Mouse (Mus musculus) heart, embryonic 12.5 days (tissue): ENCODE measurements around the gene Slc24a1. TPM values are rescaled to one million over a fixed set of nuclear protein-coding genes. Genes with fewer than 3 reads are reported as not detected.

Experiments used
- ATAC-seq: fragments of 200-750 bp; cut with Nextera tagmentation; 2 replicates; pipeline ENCODE4 v1.8.0; 2017; ENCODE audit warnings: moderate TSS enrichment, moderate library complexity; ENCODE audit not compliant: insufficient number of reproducible peaks, low FRiP score
- H3K27ac ChIP-seq: fragments of 300-500 bp; sonication (generic); 2 replicates; pipeline ENCODE4 v1.5.1; 2016; ENCODE audit warnings: mild to moderate bottlenecking, moderate library complexity; ENCODE audit not compliant: poor library complexity, severe bottlenecking
- H3K27me3 ChIP-seq: fragments of 300-500 bp; sonication (generic); replicated peaks from 2 replicates; pipeline ENCODE4 v1.6.1; 2016; ENCODE audit warnings: mild to moderate bottlenecking, moderate library complexity
- H3K36me3 ChIP-seq: fragments of 300-500 bp; sonication (generic); 2 replicates; pipeline ENCODE4 v1.6.1; 2016; ENCODE audit warnings: mild to moderate bottlenecking, moderate library complexity
- H3K4me1 ChIP-seq: fragments of 300-500 bp; sonication (generic); replicated peaks from 2 replicates; pipeline ENCODE4 v1.6.1; 2016; ENCODE audit warnings: mild to moderate bottlenecking
- H3K4me2 ChIP-seq: fragments of 300-500 bp; sonication (generic); 2 replicates; pipeline ENCODE4 v1.6.1; 2016; ENCODE audit warnings: mild to moderate bottlenecking, moderate library complexity
- H3K4me3 ChIP-seq: fragments of 300-500 bp; sonication (generic); 2 replicates; pipeline ENCODE4 v1.5.1; 2016; ENCODE audit warnings: mild to moderate bottlenecking
- H3K9ac ChIP-seq: fragments of 300-500 bp; sonication (generic); 2 replicates; pipeline ENCODE4 v1.6.1; 2016; ENCODE audit warnings: mild to moderate bottlenecking, moderate library complexity
- H3K9me3 ChIP-seq: fragments of 300-500 bp; sonication (generic); replicated peaks from 2 replicates; pipeline ENCODE4 v1.6.1; 2016; ENCODE audit warnings: mild to moderate bottlenecking, moderate library complexity
- WGBS: fragments of 180-500 bp; shearing (Covaris S2); methylation state at CpG from one replicate; pipeline ENCODE4 v1.1.7; 2016; 5-methylcytosine and 5-hydroxymethylcytosine counted together
- polyA plus RNA-seq: library from polyadenylated mRNA; unstranded; fragments of >200 nt; fragmentation: Nextera tagmentation; extraction: Ambion mirVana; gene quantifications from 2 replicates; pipeline ENCODE4 v1.2.1, GENCODE M21; 2016

Slc24a1 gene
- polyA plus RNA-seq, 1 experiment from 2014 or later: 0.05 TPM

DNA sequence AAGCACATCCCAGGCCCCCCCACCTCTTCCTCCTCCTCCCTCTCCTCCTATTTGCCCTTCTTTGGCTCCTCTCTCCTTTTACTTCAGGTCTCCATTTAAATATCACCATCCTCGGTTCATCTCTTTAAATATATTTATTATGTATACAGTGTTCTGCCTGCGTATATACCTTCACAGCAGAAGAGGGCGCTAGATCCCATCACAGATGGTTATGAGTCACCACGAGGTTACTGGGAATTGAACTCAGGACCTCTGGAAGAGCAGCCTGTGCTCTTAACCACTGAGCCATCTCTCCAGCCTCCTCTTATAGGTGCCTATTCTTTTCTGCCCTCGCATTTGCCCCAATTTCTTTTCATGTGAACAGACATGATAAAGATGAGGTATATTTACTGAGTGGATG, 13.9 kb downstream of the Slc24a1 start:
- no peak for ATAC-seq
- H3K4me2 ChIP-seq: no peak overlapping the region
- H3K4me3 ChIP-seq: no peak overlapping the region
- 62% methylated on average over 5 of the region's 5 CpGs for WGBS
- H3K4me1 ChIP-seq: peaks cover 60% of the 10 kb centered on the region
- H3K9ac ChIP-seq: no peak overlapping the region
- no peaks in the 10 kb centered on the region for H3K9me3 ChIP-seq
- peaks cover 6% of the 10 kb centered on the region for H3K27me3 ChIP-seq
- no peak overlapping the region for H3K27ac ChIP-seq
- H3K36me3 ChIP-seq: no peaks in the 10 kb centered on the region

DNA sequence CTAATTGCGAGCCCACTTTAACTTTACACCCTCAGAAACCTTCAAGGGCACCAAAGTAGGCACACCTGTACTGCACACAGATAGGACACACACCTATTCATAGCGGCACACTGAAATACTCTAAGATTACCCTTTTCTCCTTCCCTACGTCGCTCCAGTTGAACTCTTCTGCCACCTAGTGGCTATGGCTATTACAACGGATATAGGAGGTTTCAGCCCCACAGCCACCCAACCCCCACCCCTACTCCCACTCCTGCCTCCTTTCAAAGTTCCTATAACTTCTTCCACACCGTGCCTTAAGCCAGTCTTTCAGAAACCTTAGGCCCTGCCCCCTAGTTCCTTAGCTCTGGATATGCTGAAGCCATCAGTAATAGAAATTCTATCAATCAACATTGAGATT, 14.9 kb downstream of the Slc24a1 start:
- H3K27ac ChIP-seq: no peak overlapping the region
- no peaks in the 10 kb centered on the region; the same call in 1 of the 2 replicates for H3K27me3 ChIP-seq
- H3K9me3 ChIP-seq: no peaks in the 10 kb centered on the region
- no peaks in the 10 kb centered on the region for H3K36me3 ChIP-seq
- H3K4me3 ChIP-seq: no peak overlapping the region
- H3K4me2 ChIP-seq: no peak overlapping the region
- WGBS: 3% methylated on average over 6 of the region's 6 CpGs
- H3K4me1 ChIP-seq: peaks cover 68% of the 10 kb centered on the region
- ATAC-seq: no peak
- no peak overlapping the region for H3K9ac ChIP-seq

DNA sequence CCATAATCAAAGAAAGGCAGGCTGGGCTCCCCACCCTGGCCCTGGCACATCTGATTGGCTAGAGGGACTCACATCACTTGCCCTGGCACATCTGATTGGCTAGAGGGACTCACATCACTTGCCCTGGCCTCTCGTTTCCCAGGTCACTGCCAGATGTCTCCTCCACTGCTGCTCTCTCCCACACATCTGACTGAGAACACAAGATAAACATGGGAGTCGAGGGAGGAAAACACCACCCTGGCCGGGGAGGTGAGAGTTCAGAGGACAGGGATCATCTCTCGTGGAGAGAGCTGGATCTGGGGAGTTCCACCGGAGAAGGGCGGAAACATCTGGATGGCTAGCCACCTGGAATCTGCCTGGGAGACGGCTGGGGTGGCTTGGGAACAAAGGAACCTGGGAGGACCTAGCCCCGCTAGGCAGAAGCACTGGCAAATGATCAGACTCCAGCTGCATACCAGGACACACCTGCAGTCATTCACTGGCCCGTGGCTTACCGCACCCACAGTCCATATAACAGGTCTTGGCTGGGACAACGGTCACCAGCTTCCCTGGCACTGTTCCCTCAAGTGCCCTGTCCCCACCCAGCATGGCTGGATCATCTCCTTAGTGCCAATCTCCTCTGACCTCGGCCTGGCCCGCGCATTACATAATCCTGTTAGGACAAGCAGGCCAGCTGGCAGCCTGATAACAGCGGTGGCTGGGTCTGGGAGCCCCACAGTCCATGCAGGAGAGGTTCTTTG, 17.2 kb downstream of the Slc24a1 start:
- H3K4me2 ChIP-seq: peak overlapping the region; percentile 18
- H3K4me1 ChIP-seq: peaks cover 64% of the 10 kb centered on the region
- no peak overlapping the region for H3K9ac ChIP-seq

DNA sequence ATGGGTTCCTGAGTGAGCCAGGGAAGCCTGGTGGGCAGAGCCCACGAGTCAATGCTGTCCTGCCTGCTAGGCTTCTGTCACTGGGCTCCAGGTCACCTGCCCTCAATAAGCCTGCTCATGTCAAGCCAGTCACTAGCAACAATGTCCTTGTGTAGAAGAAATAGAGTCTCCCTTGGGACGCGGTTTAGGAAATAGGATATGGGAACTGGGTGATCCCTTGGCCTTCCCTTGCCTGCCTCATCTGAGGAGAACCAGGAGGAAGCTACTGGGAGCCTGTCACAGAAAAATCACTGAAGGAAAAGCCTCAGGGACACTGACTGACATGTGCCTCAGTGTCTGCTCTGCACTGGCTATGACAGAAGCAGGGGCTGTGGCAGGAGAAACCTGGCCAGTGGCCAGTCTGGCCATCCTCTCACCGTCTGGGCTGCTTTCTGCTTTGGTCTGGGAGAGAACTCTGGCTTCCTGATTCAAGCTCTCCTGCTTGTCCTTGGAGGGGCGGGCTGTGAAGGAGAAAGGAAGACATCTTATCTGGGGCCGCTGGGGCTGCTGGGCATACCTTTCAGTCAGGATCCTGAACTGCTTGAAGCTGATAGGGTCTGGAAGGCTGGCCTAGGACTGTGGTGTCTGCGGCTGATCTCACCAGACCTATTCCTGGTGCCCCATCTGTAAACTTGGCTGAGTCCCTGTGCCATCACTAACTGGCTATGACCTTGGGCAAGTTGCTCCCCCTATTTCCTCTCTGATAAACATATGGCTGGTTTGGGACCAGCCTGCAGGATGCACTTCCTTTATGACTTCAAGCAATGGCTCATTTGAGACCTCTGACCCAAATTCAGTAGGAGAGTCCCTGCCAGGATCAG, 19.4 kb downstream of the Slc24a1 start:
- H3K27ac ChIP-seq: peak overlapping the region; percentile 84
- H3K4me2 ChIP-seq: no peak overlapping the region

More for the DNA sequence above, 17.2 kb downstream of the Slc24a1 start:
- H3K9me3 ChIP-seq: no peaks in the 10 kb centered on the region
- peak; percentile 27; the same call in 1 of the 2 replicates for ATAC-seq
- H3K27me3 ChIP-seq: no peaks in the 10 kb centered on the region; the same call in 1 of the 2 replicates
- no peak overlapping the region for H3K27ac ChIP-seq
- H3K36me3 ChIP-seq: no peaks in the 10 kb centered on the region
- 40% methylated on average over 15 of the region's 15 CpGs for WGBS
- H3K4me3 ChIP-seq: no peak overlapping the region

DNA sequence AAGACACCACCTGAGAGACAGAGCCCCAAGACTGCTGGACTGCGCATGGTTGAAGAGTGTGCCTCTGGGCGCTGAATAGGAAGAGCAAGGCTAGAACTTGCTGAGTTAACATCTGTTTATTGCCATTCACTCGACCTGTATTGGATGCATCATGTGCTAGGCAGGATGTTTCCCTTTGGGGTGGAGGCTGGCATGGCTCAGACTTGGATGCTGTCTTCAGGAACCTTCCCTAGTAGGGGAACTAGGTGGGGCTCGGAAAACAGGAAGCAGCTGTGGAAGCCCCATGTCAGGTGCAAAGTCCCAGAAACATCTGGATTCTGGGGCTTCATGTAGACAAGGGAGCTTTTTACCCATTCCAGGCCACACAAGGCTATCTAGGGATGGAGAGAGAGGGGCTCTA, 21.2 kb downstream of the Slc24a1 start:
- Histone ChIP-seq H3K4me3 (no peak overlapping the region), H3K9me3 (no peaks in the 10 kb centered on the region), H3K9ac (no peak overlapping the region), H3K4me1 (peaks cover 60% of the 10 kb centered on the region), H3K4me2 (no peak overlapping the region), H3K36me3 (no peaks in the 10 kb centered on the region), H3K27me3 (no peaks in the 10 kb centered on the region), H3K27ac (no peak overlapping the region)
- ATAC-seq: no peak
- 67% methylated on average over 4 of the region's 4 CpGs for WGBS

More for the DNA sequence above, 19.4 kb downstream of the Slc24a1 start:
- Histone ChIP-seq H3K27me3 (no peaks in the 10 kb centered on the region; the same call in 1 of the 2 replicates), H3K36me3 (no peaks in the 10 kb centered on the region), H3K4me3 (no peak overlapping the region), H3K9me3 (no peaks in the 10 kb centered on the region), H3K9ac (no peak overlapping the region), H3K4me1 (peaks cover 53% of the 10 kb centered on the region)
- ATAC-seq: peak; percentile 74
- WGBS: 38% methylated on average over 7 of the region's 7 CpGs

DNA sequence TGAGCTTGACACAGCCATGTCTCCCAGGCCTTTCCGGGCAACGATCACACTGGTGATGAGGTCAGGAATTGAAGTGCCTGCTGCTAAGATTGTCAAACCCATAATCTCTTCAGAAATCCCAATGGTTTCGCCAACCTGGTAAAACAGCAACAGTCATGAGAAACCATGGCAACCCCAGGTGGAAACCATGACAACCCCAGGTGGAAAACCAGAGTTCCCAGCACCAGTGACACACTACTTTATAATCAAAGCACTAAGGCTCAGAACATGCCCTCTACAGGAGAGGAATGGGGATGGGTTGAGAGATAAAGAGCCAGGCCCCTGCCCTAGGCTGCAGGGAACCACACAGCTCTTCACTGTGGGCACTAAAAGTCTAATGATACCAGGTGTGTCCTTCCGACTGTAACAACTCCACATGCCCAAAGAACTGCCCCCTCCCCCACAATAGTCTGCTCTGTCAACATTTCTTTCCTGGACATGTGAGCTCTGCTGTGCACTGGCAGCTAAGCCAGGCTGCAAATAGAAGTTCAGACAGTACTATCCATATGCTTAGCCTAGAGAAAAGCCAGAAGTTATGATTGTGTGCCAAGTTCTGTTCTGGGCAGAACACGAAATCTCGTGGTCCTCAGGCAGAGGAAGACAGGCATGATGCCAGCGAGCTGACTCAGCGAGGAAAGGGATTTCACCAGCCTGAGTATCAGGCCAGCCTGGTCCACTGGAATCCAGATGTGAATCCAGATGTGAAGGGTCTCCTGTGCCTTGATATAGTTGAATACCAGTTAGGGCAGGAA, 25.0 kb downstream of the Slc24a1 start:
- H3K9me3 ChIP-seq: no peaks in the 10 kb centered on the region
- H3K27ac ChIP-seq: peak overlapping the region; percentile 64
- no peaks in the 10 kb centered on the region for H3K27me3 ChIP-seq
- no peak overlapping the region for H3K4me2 ChIP-seq
- 62% methylated on average over 8 of the region's 8 CpGs for WGBS
- no peak overlapping the region for H3K4me3 ChIP-seq
- no peak overlapping the region for H3K9ac ChIP-seq
- peaks cover 24% of the 10 kb centered on the region for H3K4me1 ChIP-seq
- H3K36me3 ChIP-seq: no peaks in the 10 kb centered on the region; the same call in 1 of the 2 replicates
- ATAC-seq: peak; percentile 77

GRCm38 (mm10) chr9:64925771-64926170, 25.6 kb downstream of the Slc24a1 start:
- Histone ChIP-seq H3K9ac (no peak overlapping the region), H3K4me1 (peaks cover 19% of the 10 kb centered on the region), H3K9me3 (no peaks in the 10 kb centered on the region), H3K4me2 (no peak overlapping the region), H3K27ac (peak overlapping the region; percentile 64; the same call in 1 of the 2 replicates), H3K27me3 (no peaks in the 10 kb centered on the region), H3K4me3 (no peak overlapping the region), H3K36me3 (no peaks in the 10 kb centered on the region; the same call in 1 of the 2 replicates)
- WGBS: 83% methylated on average over 5 of the region's 5 CpGs
- ATAC-seq: no peak

GRCm38 (mm10) chr9:64918560-64918959, 32.8 kb downstream of the Slc24a1 start:
- Histone ChIP-seq H3K9me3 (peaks cover 2% of the 10 kb centered on the region; the same call in 1 of the 2 replicates), H3K4me2 (peak overlapping the region; percentile 60), H3K27ac (no peak overlapping the region), H3K27me3 (no peaks in the 10 kb centered on the region), H3K4me3 (peak overlapping the region; percentile 41), H3K4me1 (no peaks in the 10 kb centered on the region), H3K36me3 (peaks cover 8% of the 10 kb centered on the region), H3K9ac (peak overlapping the region; percentile 29; the same call in 1 of the 2 replicates)
- WGBS: 25% methylated on average over 16 of the region's 16 CpGs
- ATAC-seq: 0 out of 2 replicates have a peak, but pooled peaks have one; percentile 29

GRCm38 (mm10) chr9:64914629-64915028, 36.8 kb downstream of the Slc24a1 start:
- Histone ChIP-seq H3K4me3 (no peak overlapping the region), H3K27me3 (no peaks in the 10 kb centered on the region), H3K9ac (no peak overlapping the region), H3K27ac (no peak overlapping the region), H3K4me2 (no peak overlapping the region), H3K9me3 (peaks cover 5% of the 10 kb centered on the region; the same call in 1 of the 2 replicates), H3K36me3 (peaks cover 21% of the 10 kb centered on the region), H3K4me1 (no peaks in the 10 kb centered on the region)
- 70% methylated on average over 4 of the region's 4 CpGs for WGBS
- no peak for ATAC-seq

- 74% methylated on average over 2 of the region's 2 CpGs for WGBS
- Histone ChIP-seq H3K27ac (no peak overlapping the region), H3K27me3 (no peaks in the 10 kb centered on the region), H3K36me3 (peaks cover 21% of the 10 kb centered on the region), H3K4me1 (no peaks in the 10 kb centered on the region), H3K9ac (no peak overlapping the region), H3K4me2 (no peak overlapping the region), H3K9me3 (peaks cover 5% of the 10 kb centered on the region; the same call in 1 of the 2 replicates), H3K4me3 (no peak overlapping the region)
- ATAC-seq: no peak
Observed at GRCm38 (mm10) chr9:64913973-64914372, 37.4 kb downstream of the Slc24a1 start.
